Mouse (Mus musculus) left cerebral cortex, adult 2 months (tissue): ENCODE data around the gene Gm44805. TPM values are rescaled to one million over a fixed set of nuclear protein-coding genes. Genes with fewer than 3 reads are reported as not detected.
A peak's percentile ranks its signal among the peaks of the same experiment; 100 is the strongest.

Experiments used
- DNase-seq, 2 experiments: peaks; one replicate each; pipeline ENCODE4 v3.0.0; 2021 to 2022; ENCODE audit warnings: low spot score in 2 of 2, mixed read lengths in 1 of 2; ENCODE audit errors: extremely low spot score in 1 of 2
- H3K27ac ChIP-seq: fragments of 200-600 bp; 2 replicates; pipeline ENCODE4 v1.8.1; 2022
- H3K4me3 ChIP-seq: fragments of 200-600 bp; 2 replicates; pipeline ENCODE4 v1.8.1; 2022
- CTCF ChIP-seq: fragments of 200-600 bp; IDR thresholded peaks from 2 replicates; pipeline ENCODE4 v1.8.1; 2022; ENCODE audit warnings: antibody characterized with exemption, mild to moderate bottlenecking, moderate library complexity
- intact Hi-C: fragments of 180-260 bp; cut with DNase I; formaldehyde crosslinking; loops from one replicate; pipeline ENCODE4 v1.15.1; 2025
- total RNA-seq, 2 experiments: library from RNA; stranded (reverse); gene quantifications; 2 replicates each; pipeline ENCODE4 v1.2.3; 2021

Gm44805 gene
- total RNA-seq, 2 experiments from 2014 or later, result not detected

DNA sequence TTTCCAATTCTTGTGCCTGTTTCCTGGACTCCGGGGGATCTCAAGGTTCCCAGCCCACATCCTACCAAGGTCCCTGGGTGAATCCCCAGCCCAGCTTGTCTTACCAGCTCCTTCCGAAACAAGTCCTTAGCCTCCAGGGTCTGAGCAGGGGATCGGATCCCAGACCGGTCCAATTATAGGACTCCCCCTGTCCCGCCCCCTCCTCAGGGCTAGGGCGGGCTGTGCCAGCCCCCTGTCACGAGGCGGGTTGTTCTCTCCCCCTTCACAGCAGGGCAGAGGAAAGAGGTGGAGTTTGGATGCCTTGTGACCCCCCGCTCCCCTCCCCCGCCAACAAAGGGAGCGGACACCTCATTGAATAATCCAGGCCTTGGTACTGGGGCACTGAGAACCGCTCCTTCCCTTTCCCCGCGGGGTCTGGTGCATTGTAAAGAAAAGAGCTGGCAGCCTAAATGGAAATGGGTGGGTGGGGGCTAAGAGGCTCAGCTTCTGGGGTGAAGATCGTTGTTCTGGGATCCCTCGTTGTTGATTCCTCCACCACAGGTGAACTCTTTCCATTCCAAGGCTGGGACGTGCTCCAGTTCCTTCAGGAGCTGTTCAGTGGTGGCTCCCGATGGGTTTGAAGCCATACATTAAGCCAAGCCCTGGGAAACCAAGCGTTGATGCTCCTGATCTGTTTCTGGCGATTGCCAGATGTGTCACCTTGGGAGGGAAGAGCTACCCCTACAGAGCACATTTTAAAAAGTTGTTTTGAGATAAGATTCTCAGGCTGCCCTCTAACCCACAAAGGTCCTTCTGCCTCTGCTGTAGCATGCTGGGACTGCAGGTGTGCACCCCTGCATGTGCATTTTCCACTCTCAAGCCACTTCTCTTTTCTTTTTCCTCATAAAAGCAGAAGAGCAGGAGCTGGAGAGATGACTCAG lies 17.9 kb upstream of the Gm44805 start, which contains the start of gene Apoe:
Apoe (minus strand) TSS at position 282 of the 920 bp plus-strand sequence.
- peak within 1 kb of the TSS; percentile 69 for H3K27ac ChIP-seq
- intact Hi-C loops, result no loop called here
- no peak for TF ChIP-seq CTCF

DNA sequence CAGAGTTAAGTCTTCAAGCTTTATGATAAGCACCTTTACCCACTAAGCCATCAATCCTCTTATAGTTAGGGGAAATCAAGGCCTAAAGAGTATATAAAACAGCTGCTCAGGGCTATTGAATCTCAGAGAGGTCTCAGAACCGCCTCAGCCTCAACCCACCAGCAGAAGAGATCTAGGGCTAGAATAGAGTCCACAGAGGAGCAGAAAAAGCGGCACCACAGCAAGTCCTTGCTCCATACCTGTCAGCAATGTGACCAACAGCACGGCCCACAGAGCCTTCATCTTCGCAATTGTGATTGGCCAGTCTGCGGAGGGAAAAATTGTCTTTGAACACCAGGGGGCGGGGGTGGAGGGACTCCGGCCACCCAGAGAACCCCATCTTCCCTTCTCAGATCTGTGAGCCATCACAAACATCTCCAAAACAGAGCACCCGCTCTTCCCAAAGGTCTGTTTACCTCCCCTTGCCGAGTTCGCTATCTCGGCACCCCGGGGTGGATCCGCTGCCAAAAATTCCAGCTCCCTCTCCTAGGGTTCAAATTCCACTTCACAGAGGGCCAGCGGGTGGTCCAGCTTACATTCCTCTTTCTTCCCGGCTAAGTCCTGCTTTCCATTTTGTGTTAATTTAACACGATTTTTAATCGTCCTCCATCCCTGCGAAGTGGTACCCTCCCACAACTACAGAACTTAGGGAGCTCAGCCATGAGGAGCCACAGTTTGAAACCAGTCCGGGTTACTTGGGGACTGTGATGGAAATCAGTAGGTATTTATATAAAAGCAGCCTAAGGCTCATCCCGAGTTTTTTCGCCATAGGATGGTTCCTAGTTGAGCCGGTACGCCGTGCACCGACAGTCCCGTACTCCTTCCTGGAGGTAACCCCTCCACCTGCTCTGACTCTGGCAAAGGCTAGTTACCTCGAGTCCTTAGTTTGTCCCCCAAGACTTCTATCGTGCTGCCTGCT lies 17.0 kb upstream of the Gm44805 start:
- intact Hi-C loops, result no loop called here
- peak overlapping the region; percentile 69 for H3K27ac ChIP-seq
- TF ChIP-seq CTCF, result peak; percentile 15
- no peak for DNase-seq
- H3K4me3 ChIP-seq, result peak overlapping the region; percentile 43

More for the DNA sequence above, 17.9 kb upstream of the Gm44805 start, which contains the start of gene Apoe:
- DNase-seq, result peak; percentile 49 to 70
- peak within 1 kb of the TSS; percentile 43 for H3K4me3 ChIP-seq

- no peak for DNase-seq
- intact Hi-C loops, result no loop called here
- Histone ChIP-seq H3K27ac (no peak overlapping the region), H3K4me3 (peak overlapping the region; percentile 21)
- TF ChIP-seq CTCF, result no peak
Observed at GRCm38 (mm10) chr7:19696336-19696873, 15.2 kb upstream of the Gm44805 start.

DNA sequence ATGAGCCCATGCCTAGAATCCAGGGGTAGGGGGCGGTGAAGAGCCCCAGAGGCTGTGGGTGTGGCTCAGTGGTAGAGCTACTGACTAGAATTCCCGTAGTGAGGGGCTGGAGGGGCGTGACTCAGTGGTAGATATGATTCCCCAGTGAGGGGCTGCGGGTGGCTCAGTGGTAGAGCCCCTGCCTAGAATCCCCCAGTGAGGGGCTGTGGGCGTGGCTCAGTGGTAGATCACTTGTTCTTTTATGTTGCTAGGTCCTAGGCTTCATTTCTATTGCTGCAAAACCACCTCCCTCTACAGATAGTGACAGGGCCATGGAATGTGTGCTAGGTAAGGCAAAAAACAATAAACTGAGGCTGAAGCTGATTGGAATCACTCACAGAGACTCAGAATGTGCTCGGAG lies 14.7 kb upstream of the Gm44805 start:
- no peak for TF ChIP-seq CTCF
- peak overlapping the region; percentile 21; the same call in 1 of the 2 replicates for H3K4me3 ChIP-seq
- no peak overlapping the region for H3K27ac ChIP-seq
- DNase-seq, result no peak
- intact Hi-C loops, result no loop called here

DNA sequence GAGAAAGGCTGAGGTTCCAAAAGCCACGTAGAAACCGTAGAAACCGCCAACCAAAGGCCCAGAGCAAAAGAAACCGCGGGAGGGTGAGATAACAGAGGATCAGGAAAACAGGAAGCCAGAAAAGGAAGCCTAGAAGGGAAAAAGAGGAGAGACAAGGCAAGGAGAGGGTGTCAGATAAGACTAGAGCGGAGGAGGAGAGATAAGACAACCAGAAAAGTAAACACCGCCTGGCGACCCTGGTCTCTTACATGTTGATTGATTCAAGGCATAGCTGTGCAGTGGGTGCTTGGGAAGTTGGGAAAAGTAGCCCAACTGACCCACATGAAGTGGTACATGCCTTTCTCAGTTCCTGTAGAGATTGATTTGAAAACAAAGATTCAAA lies 14.0 kb upstream of the Gm44805 start:
- no peak for DNase-seq
- intact Hi-C loops, result no loop called here
- Histone ChIP-seq H3K27ac (no peak overlapping the region), H3K4me3 (no peak overlapping the region)
- no peak for TF ChIP-seq CTCF

DNA sequence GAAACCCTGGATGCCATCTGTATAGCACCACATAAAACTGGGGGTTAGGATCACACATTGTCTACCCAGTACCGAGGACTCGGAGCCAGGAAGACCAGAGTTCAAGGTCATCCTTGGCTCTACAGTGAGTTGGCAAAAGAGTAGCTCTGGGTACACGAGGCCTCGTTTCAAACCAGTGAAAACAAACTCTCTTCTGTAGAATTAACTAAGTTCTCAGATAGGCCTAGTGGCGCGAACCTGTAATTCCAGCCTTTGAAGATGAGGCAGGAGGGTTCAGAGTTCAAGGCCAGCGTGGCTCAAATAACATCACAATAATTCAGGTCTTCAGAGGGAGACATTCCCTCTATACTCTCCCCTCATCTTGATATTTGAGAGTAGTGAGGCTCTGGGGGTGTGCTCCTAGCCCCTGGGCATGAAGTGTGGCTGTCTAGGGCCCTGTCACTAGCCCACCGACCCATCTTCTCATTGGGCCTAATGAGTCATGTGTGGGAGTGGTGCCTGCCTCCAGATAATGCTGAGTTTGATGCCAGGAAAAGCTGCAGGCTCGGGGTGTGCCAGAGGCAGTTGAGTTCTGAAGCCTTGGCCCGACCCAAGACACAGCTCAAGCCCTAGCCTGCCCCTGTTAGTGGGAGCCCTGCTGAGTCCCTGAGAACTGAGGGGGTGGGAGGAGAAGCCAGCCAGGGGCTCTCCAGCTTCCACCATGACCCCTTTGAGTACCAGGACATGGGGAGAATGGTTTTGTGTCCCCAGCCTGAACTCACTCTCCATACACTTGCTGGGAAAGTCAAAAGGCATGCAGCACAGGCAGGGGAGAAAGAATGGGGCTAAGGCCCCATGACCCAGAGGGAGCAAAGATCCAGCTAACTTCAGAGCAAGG lies 13.4 kb upstream of the Gm44805 start:
- H3K27ac ChIP-seq, result no peak overlapping the region; the same call in 1 of the 2 replicates
- no peak for DNase-seq
- intact Hi-C loops, result no loop called here
- no peak overlapping the region for H3K4me3 ChIP-seq
- TF ChIP-seq CTCF, result no peak

DNA sequence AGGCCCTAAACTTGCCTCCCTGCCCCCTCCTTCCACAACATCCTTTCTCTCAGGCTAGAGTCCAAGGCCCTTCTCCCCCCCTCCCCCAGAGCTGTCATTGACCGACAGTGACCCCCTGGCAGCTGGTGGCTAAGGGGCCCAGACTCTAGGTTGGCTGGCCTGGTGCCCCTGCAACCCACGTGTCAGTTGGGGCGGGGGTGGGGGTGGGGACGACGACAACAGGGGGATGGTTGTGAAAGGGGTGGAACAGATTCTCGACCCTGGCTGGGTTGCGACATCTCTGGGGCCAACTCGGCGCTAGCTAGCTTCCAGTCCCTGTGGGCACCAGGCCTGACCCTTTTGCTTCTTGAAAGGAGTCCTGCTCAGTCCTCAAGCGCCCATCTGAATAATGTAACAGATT lies 12.2 kb upstream of the Gm44805 start:
- peak overlapping the region; percentile 38; the same call in 1 of the 2 replicates for H3K27ac ChIP-seq

GRCm38 (mm10) chr7:19691873-19692865 lies 10.9 kb upstream of the Gm44805 start, which contains the start of gene Apoc1:
TSS of gene Apoc1 (minus strand) at chr7:19692660.
- TF ChIP-seq CTCF, result no peak
- no peak for DNase-seq
- intact Hi-C loops, result no loop called here
- no peak within 1 kb of the TSS for H3K4me3 ChIP-seq
- H3K27ac ChIP-seq, result peak within 1 kb of the TSS; percentile 28; the same call in 1 of the 2 replicates

More for the DNA sequence above, 12.2 kb upstream of the Gm44805 start:
- DNase-seq, result no peak
- intact Hi-C loops, result no loop called here
- TF ChIP-seq CTCF, result no peak
- H3K4me3 ChIP-seq, result no peak overlapping the region

- DNase-seq, result no peak
- no peak overlapping the region for H3K4me3 ChIP-seq
- TF ChIP-seq CTCF, result no peak
- H3K27ac ChIP-seq, result no peak overlapping the region
- intact Hi-C loops, result no loop called here
Observed at GRCm38 (mm10) chr7:19691434-19691833, 10.2 kb upstream of the Gm44805 start.
